Mouse (Mus musculus) thymus, adult 2 months (tissue): Measurements from ENCODE around the gene Tssk1. TPM values are rescaled to one million over a fixed set of nuclear protein-coding genes. Genes with fewer than 3 reads are reported as not detected.

Source experiments
- DNase-seq: peaks from one replicate; pipeline ENCODE4 v3.0.0; 2021
- H3K27ac ChIP-seq: fragments of 200-500 bp; 2 replicates; pipeline ENCODE4 v1.5.1; 2012; ENCODE audit warnings: low read length, control low read depth; ENCODE audit not compliant: control insufficient read depth, insufficient read depth
- H3K27me3 ChIP-seq: fragments of 200-500 bp; 2 replicates; pipeline ENCODE4 v1.6.1; 2012; ENCODE audit warnings: mild to moderate bottlenecking, low read length, moderate library complexity, mixed read lengths; ENCODE audit not compliant: control insufficient read depth, insufficient read depth
- H3K36me3 ChIP-seq: fragments of 200-500 bp; 2 replicates; pipeline ENCODE4 v1.6.1; 2012; ENCODE audit warnings: mild to moderate bottlenecking, low read length, moderate library complexity; ENCODE audit not compliant: control insufficient read depth, insufficient read depth
- H3K4me1 ChIP-seq: fragments of 200-500 bp; replicated peaks from 2 replicates; pipeline ENCODE4 v1.6.1; 2012; ENCODE audit warnings: low read length; ENCODE audit not compliant: control insufficient read depth, insufficient read depth
- H3K4me3 ChIP-seq: fragments of 200-500 bp; 2 replicates; pipeline ENCODE4 v1.5.1; 2012; ENCODE audit warnings: mild to moderate bottlenecking, low read length, control low read depth, moderate library complexity; ENCODE audit not compliant: control insufficient read depth, insufficient read depth
- CTCF ChIP-seq: fragments of 200-500 bp; IDR thresholded peaks from 2 replicates; pipeline ENCODE4 v1.5.1; 2012; ENCODE audit warnings: mild to moderate bottlenecking, control low read depth, low read length, moderate library complexity, borderline replicate concordance; ENCODE audit not compliant: control insufficient read depth, poor library complexity, insufficient read depth; ENCODE audit errors: extremely low read depth
- POLR2A ChIP-seq: fragments of 200-500 bp; IDR thresholded peaks from 2 replicates; pipeline ENCODE4 v1.6.1; 2012; ENCODE audit warnings: mild to moderate bottlenecking, low read length, control low read depth, moderate library complexity; ENCODE audit not compliant: control insufficient read depth, poor library complexity, insufficient read depth; ENCODE audit errors: extremely low read depth
- WGBS: fragments of 180-500 bp; shearing (Covaris S2); methylation state at CpG from one replicate; pipeline ENCODE4 v1.1.7; 2018; 5-methylcytosine and 5-hydroxymethylcytosine counted together
- polyA plus RNA-seq: library from polyadenylated mRNA; depleted of rRNA; stranded (reverse); fragments of >200 nt; gene quantifications from 2 replicates; pipeline ENCODE4 v1.2.3, GENCODE M21; 2012

The Tssk1 gene
- polyA plus RNA-seq, 1 experiment, result 0.12 TPM

DNA sequence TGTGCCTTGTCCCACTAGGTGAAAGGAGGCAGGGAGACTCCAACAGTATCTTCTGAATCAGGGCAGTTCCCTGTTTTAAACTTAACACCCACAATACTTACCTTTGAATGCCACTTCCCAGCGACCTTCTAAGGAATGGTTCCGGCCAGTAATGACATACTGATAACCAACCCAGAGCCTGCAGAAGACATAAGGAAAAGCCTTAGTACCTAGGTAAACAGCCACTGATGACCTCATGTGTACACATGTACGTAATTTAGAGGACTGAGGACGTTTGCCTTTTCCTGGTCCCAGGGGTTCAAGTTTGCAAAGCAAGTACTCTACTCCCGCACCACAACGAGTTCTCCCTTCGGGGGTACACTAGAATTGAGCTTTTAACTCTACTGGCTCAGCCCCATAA, 36.9 kb upstream of the Tssk1 start:
- 96% methylated on average over 7 of the region's 7 CpGs for WGBS
- TF ChIP-seq POLR2A (no peak), CTCF (no peak)
- Histone ChIP-seq H3K4me3 (no peak overlapping the region), H3K36me3 (peaks cover 59% of the 10 kb centered on the region), H3K27ac (no peak overlapping the region), H3K27me3 (no peaks in the 10 kb centered on the region), H3K4me1 (no peaks in the 10 kb centered on the region)
- no peak for DNase-seq

DNA sequence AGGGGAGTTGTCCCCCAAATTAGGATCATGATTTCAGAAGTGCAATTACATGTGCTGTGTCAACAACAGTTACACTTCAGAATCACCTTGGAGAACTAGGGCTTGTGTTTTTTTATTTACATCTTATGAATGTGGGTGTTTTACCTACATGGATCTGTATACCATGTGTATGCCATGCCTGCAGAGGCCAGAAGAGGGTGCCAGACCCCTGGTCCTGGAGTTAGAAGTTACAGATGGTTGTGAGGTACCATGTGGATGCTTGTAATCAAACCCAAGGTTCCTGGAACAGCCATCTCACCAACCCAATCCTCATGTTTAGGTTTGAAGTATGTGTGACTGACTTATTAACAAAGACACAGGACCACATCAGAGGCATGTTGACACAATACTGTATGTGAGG, 35.4 kb upstream of the Tssk1 start:
- peaks cover 48% of the 10 kb centered on the region for H3K36me3 ChIP-seq

DNA sequence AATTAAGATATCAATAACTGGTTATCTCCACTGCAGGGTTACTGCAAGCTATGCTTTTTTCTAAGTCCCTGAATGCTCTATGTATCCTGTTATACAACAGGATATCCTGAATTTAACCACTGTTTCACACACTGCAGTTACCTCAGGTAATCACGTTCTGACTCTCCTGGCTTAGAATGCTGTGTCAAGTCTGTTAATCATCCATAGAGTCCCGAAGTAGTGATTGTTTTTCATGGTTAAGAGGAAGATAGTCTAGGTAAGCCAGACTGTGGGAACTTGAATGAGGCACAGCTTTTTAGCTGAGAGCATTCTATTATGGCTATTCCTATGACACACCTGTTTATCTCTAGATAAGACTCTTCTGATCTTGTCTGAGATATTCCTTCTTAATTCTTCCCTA, 28.7 kb upstream of the Tssk1 start:
- H3K27ac ChIP-seq, result no peak overlapping the region
- H3K36me3 ChIP-seq, result peaks cover under 1% of the 10 kb centered on the region; the same call in 1 of the 2 replicates
- DNase-seq, result no peak
- TF ChIP-seq CTCF, result no peak
- no peak for TF ChIP-seq POLR2A
- H3K27me3 ChIP-seq, result no peaks in the 10 kb centered on the region
- no peak overlapping the region for H3K4me3 ChIP-seq
- WGBS, result 35% methylated on average over 2 of the region's 2 CpGs
- no peaks in the 10 kb centered on the region for H3K4me1 ChIP-seq

More for the DNA sequence above, 35.4 kb upstream of the Tssk1 start:
- peak; percentile 19 for DNase-seq
- H3K27me3 ChIP-seq, result no peaks in the 10 kb centered on the region
- no peaks in the 10 kb centered on the region for H3K4me1 ChIP-seq
- no peak overlapping the region for H3K4me3 ChIP-seq
- H3K27ac ChIP-seq, result no peak overlapping the region
- TF ChIP-seq POLR2A, result no peak
- TF ChIP-seq CTCF, result no peak

DNA sequence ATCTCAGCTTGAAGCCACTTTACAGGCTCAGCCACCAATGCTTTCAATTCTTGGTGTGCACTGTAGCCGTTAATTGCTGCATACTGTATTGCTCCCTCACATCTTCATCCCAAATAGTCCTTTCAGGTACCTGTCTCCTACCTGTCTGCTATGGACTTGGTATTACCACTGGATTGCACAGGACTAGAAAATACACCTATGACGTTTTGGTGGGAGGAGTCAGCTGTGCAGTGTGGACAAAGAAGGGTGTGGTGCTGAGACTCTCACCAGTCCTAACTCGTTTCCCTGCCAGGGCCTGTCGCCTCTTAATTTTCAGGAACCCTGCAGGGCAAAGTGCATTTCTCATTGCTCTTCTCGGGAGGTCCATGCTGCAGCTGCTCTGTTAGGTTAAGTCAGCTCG, 28.3 kb upstream of the Tssk1 start:
- Histone ChIP-seq H3K4me3 (no peak overlapping the region), H3K27ac (no peak overlapping the region), H3K4me1 (no peaks in the 10 kb centered on the region), H3K36me3 (peaks cover 5% of the 10 kb centered on the region), H3K27me3 (no peaks in the 10 kb centered on the region)
- DNase-seq, result no peak
- no peak for TF ChIP-seq POLR2A
- TF ChIP-seq CTCF, result no peak
- WGBS, result 81% methylated on average over 6 of the region's 6 CpGs

GRCm38 (mm10) chr16:17871248-17871647, 22.8 kb upstream of the Tssk1 start:
- Histone ChIP-seq H3K4me1 (no peaks in the 10 kb centered on the region), H3K27ac (no peak overlapping the region), H3K36me3 (peaks cover 15% of the 10 kb centered on the region), H3K4me3 (no peak overlapping the region), H3K27me3 (no peaks in the 10 kb centered on the region)
- 83% methylated on average over 5 of the region's 5 CpGs for WGBS
- DNase-seq, result no peak
- no peak for TF ChIP-seq CTCF
- TF ChIP-seq POLR2A, result no peak

- no peak for TF ChIP-seq CTCF
- H3K4me1 ChIP-seq, result no peaks in the 10 kb centered on the region
These were observed 21.0 kb upstream of the Tssk1 start for GRCm38 (mm10) chr16:17872995-17873394.

DNA sequence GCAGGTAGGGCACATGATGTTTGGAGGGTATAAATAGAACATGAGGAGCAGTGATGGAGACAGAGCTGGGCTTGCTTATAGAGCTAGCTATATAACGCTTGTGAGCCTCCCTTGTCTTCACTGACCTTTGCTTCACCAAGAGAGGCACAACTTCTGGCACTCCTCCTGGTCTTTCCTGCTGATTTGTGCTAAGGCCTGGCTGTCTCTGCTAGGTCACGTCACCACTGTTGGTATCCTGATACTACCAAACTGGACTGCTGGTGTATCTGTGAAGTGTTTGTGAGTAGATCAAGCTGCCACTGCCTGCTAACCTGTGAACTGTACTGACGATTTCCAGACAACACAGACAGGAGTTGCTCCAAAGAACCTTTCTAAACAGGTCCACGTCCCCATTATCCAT, 18.8 kb upstream of the Tssk1 start:
- Histone ChIP-seq H3K4me3 (no peak overlapping the region), H3K36me3 (peaks cover 15% of the 10 kb centered on the region), H3K4me1 (no peaks in the 10 kb centered on the region), H3K27me3 (no peaks in the 10 kb centered on the region), H3K27ac (no peak overlapping the region)
- TF ChIP-seq CTCF, result no peak
- no peak for TF ChIP-seq POLR2A
- 93% methylated on average over 4 of the region's 4 CpGs for WGBS
- no peak for DNase-seq

More at GRCm38 (mm10) chr16:17872995-17873394, 21.0 kb upstream of the Tssk1 start:
- WGBS, result 89% methylated on average over 4 of the region's 4 CpGs
- H3K4me3 ChIP-seq, result no peak overlapping the region
- H3K27me3 ChIP-seq, result no peaks in the 10 kb centered on the region
- H3K27ac ChIP-seq, result no peak overlapping the region
- H3K36me3 ChIP-seq, result peaks cover 15% of the 10 kb centered on the region
- DNase-seq, result no peak
